Mouse (Mus musculus) kidney, adult 2 months (tissue): ENCODE data around the gene Zfp93. TPM values are rescaled to one million over a fixed set of nuclear protein-coding genes. Genes with fewer than 3 reads are reported as not detected.

Experiments used
- DNase-seq: peaks from one replicate; pipeline ENCODE4 v3.0.0; 2021
- H3K27ac ChIP-seq: fragments of 200-500 bp; 2 replicates; pipeline ENCODE4 v1.5.1; 2012; ENCODE audit warnings: low read depth, low read length, control low read depth, inconsistent platforms; ENCODE audit not compliant: insufficient read depth
- H3K27me3 ChIP-seq: fragments of 200-500 bp; replicated peaks from 2 replicates; pipeline ENCODE4 v1.6.1; 2012; ENCODE audit warnings: mild to moderate bottlenecking, moderate library complexity, low read length, inconsistent platforms; ENCODE audit not compliant: control insufficient read depth, insufficient read depth
- H3K36me3 ChIP-seq: fragments of 200-500 bp; 2 replicates; pipeline ENCODE4 v1.6.1; 2012; ENCODE audit warnings: mild to moderate bottlenecking, moderate library complexity, low read length, inconsistent platforms; ENCODE audit not compliant: control insufficient read depth, insufficient read depth
- H3K4me1 ChIP-seq: fragments of 200-500 bp; 2 replicates; pipeline ENCODE4 v1.6.1; 2011; ENCODE audit warnings: low read length; ENCODE audit not compliant: control insufficient read depth, insufficient read depth
- H3K4me3 ChIP-seq: fragments of 200-500 bp; 2 replicates; pipeline ENCODE4 v1.5.1; 2011; ENCODE audit warnings: mild to moderate bottlenecking, low read depth, low read length, control low read depth; ENCODE audit not compliant: insufficient read depth
- CTCF ChIP-seq: fragments of 200-500 bp; conservative IDR thresholded peaks from 2 replicates; pipeline ENCODE4 v1.5.1; 2011; ENCODE audit warnings: low read depth, mild to moderate bottlenecking, control low read depth, low read length, moderate library complexity, mixed read lengths; ENCODE audit not compliant: insufficient read depth, insufficient read length
- POLR2A ChIP-seq: fragments of 200-500 bp; IDR thresholded peaks from one replicate; pipeline ENCODE4 v1.6.1; 2011; ENCODE audit warnings: low read depth, low read length, control low read depth
- WGBS: fragments of 180-500 bp; shearing (Covaris S2); methylation state at CpG from one replicate; pipeline ENCODE4 v1.1.7; 2018; 5-methylcytosine and 5-hydroxymethylcytosine counted together
- polyA plus RNA-seq: library from polyadenylated mRNA; depleted of rRNA; stranded (reverse); fragments of >200 nt; gene quantifications from 2 replicates; pipeline ENCODE4 v1.2.3, GENCODE M21; 2012

The Zfp93 gene
- polyA plus RNA-seq, 1 experiment: 3.1 TPM

GRCm38 (mm10) chr7:24280031-24280857 lies 10.0 kb downstream of the Zfp93 start:
- Histone ChIP-seq H3K36me3 (peaks cover 1% of the 10 kb centered on the region; the same call in 1 of the 2 replicates), H3K27me3 (no peaks in the 10 kb centered on the region), H3K4me3 (no peak overlapping the region), H3K27ac (no peak overlapping the region), H3K4me1 (no peaks in the 10 kb centered on the region)
- DNase-seq: no peak
- TF ChIP-seq POLR2A (no peak), CTCF (no peak)
- 58% methylated on average over 10 of the region's 10 CpGs for WGBS

GRCm38 (mm10) chr7:24280858-24281145 lies 10.6 kb downstream of the Zfp93 start:
- Histone ChIP-seq H3K4me3 (no peak overlapping the region), H3K36me3 (peaks cover 1% of the 10 kb centered on the region; the same call in 1 of the 2 replicates), H3K27ac (no peak overlapping the region), H3K27me3 (no peaks in the 10 kb centered on the region), H3K4me1 (no peaks in the 10 kb centered on the region)
- WGBS: 35% methylated on average over 4 of the region's 4 CpGs
- no peak for TF ChIP-seq CTCF
- no peak for TF ChIP-seq POLR2A
- DNase-seq: peak; percentile 47

GRCm38 (mm10) chr7:24286090-24286489 lies 15.9 kb downstream of the Zfp93 start:
- DNase-seq: no peak
- no peaks in the 10 kb centered on the region for H3K27me3 ChIP-seq
- H3K4me1 ChIP-seq: no peaks in the 10 kb centered on the region
- WGBS: 53% methylated on average over 4 of the region's 4 CpGs
- no peak overlapping the region for H3K27ac ChIP-seq
- H3K36me3 ChIP-seq: no peaks in the 10 kb centered on the region
- no peak overlapping the region for H3K4me3 ChIP-seq
- TF ChIP-seq CTCF (peak; percentile 24; the same call in 1 of the 2 replicates), POLR2A (no peak)

- Histone ChIP-seq H3K4me1 (no peaks in the 10 kb centered on the region), H3K36me3 (no peaks in the 10 kb centered on the region; the same call in 1 of the 2 replicates), H3K27ac (no peak overlapping the region), H3K27me3 (no peaks in the 10 kb centered on the region), H3K4me3 (no peak overlapping the region)
- TF ChIP-seq POLR2A (no peak), CTCF (no peak)
- DNase-seq: no peak
- WGBS: 86% methylated on average over 4 of the region's 4 CpGs
These were observed 16.7 kb downstream of the Zfp93 start for GRCm38 (mm10) chr7:24286916-24287315.

DNA sequence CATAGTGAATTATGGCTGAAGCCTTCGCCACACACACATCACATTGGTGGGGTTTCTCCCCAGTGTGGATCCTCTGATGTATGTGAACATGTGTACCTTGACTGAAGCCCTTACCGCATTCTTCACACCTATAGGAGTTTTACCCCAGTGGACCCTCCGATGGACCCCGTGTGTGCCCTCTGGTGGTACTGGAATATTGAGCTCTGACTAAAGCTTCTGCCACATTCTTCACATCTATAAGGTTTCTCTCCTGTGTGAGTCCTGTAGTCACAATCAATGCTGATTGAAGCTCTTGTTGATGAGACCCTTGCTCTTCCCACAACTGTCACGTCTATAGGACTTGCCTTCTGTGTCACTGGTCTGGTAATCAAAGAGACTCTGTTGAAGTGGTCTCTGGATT lies 17.4 kb downstream of the Zfp93 start:
- H3K36me3 ChIP-seq: no peaks in the 10 kb centered on the region; the same call in 1 of the 2 replicates

GRCm38 (mm10) chr7:24288512-24288911 lies 18.3 kb downstream of the Zfp93 start:
- H3K4me1 ChIP-seq: no peaks in the 10 kb centered on the region
- H3K4me3 ChIP-seq: no peak overlapping the region
- H3K27me3 ChIP-seq: no peaks in the 10 kb centered on the region
- WGBS: 95% methylated on average over 6 of the region's 6 CpGs
- DNase-seq: no peak
- no peak overlapping the region for H3K27ac ChIP-seq
- TF ChIP-seq CTCF (no peak), POLR2A (no peak)
- H3K36me3 ChIP-seq: peaks cover 2% of the 10 kb centered on the region; the same call in 1 of the 2 replicates

More for the DNA sequence above, 17.4 kb downstream of the Zfp93 start:
- Histone ChIP-seq H3K27me3 (no peaks in the 10 kb centered on the region), H3K4me1 (no peaks in the 10 kb centered on the region), H3K4me3 (no peak overlapping the region), H3K27ac (no peak overlapping the region)
- TF ChIP-seq CTCF: no peak
- no peak for TF ChIP-seq POLR2A
- WGBS: 84% methylated on average over 5 of the region's 5 CpGs
- no peak for DNase-seq

- Histone ChIP-seq H3K4me3 (no peak overlapping the region), H3K4me1 (no peaks in the 10 kb centered on the region), H3K27ac (no peak overlapping the region), H3K27me3 (no peaks in the 10 kb centered on the region), H3K36me3 (peaks cover 3% of the 10 kb centered on the region; the same call in 1 of the 2 replicates)
- DNase-seq: no peak
- TF ChIP-seq POLR2A (no peak), CTCF (no peak)
- WGBS: 95% methylated on average over 4 of the region's 4 CpGs
These were observed 20.0 kb downstream of the Zfp93 start for GRCm38 (mm10) chr7:24290106-24290693.
